Mouse (Mus musculus): ENCODE measurements around the gene Tet1.

DNA sequence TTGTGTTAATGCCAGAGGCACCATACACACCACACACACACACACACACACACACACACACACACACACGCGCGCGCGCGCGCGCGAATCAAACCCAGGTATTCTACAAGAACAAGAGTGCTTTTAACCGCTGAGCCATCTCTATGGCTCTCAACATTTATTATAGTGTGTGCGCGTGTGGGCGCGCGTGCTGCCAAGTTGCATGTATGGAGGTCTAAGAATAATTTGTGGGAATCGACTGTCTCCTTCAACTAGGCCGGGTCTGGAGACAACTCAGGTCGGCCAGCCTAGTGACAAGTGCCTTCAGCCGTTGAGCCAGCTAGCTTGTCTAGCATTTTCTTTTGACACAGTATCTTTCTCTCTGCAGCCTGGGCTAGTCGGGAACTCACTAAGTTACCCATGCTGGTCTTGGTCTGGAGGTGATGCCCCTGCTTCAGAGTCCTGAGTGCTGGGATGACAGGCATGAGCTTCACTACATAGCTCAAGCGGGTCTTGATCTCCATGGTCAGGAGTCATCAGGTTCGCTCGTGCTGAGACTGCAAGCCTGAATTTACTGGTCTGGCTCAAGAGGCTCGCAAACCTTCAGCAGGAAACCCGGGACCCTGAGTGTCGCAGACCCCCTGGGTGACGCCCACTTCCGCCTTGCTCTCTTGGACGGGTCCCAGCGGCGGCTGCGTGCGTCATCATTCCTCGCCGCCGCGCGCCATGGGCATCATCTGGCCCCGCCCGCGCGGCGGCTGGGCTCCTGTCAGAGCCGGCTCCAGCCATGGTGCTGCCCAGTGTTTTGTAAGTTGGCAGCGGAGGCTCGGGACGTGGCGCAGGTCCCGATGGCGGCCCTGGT, 11.3 kb upstream of the Tet1 start, which contains the start of gene Slc25a16:
- TF ChIP-seq POLR2A (IDR thresholded peaks at IDR 0.05; ENCODE audit: insufficient read depth, low read length): no peak
- TF ChIP-seq CTCF (IDR thresholded peaks at IDR 0.05; ENCODE audit: low read depth, low read length): no peak

All from ES-Bruce4 (cell line).